Mouse (Mus musculus): ENCODE measurements around the gene Tmem164. TPM values are rescaled to one million over a fixed set of nuclear protein-coding genes. Genes with fewer than 3 reads are reported as not detected.

Gene Tmem164
- polyA plus RNA-seq, 1 experiment: 42.1 TPM

DNA sequence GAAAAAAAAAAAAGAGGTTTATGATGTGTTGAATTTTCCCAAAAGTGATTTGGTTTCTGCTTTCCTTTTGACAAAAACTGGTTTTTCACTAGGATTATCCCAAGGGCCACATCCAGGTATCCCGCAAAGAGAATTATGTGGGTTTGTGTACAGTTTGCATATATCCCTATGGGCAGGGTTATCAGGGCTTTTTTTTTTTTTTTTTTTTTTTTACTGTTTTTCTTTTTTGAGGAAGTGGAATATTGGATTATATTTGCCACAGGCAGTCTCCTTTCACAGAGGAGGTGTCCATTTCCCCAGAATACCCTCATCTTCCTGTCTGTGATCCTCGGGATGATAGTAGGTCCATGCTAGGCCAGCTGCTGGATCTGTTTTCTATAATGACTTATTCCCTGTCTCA lies 148.1 kb downstream of the Tmem164 start:
- 80% methylated on average over 2 of the region's 2 CpGs for WGBS
- Histone ChIP-seq H3K4me3 (replicated peaks; ENCODE audit: extremely low read depth, low read depth, low read length) (no peak overlapping the region), H3K4me1 (ENCODE audit: control insufficient read depth, insufficient read depth, low read length) (no peaks in the 10 kb centered on the region; the same call in 1 of the 2 replicates)
- no peak for TF ChIP-seq POLR2A (IDR thresholded peaks at IDR 0.05; ENCODE audit: borderline replicate concordance, extremely low read depth, low read depth, low read length)
- TF ChIP-seq CTCF (IDR thresholded peaks at IDR 0.05; ENCODE audit: insufficient read depth, low read length): no peak
- DNase-seq: no peak

DNA sequence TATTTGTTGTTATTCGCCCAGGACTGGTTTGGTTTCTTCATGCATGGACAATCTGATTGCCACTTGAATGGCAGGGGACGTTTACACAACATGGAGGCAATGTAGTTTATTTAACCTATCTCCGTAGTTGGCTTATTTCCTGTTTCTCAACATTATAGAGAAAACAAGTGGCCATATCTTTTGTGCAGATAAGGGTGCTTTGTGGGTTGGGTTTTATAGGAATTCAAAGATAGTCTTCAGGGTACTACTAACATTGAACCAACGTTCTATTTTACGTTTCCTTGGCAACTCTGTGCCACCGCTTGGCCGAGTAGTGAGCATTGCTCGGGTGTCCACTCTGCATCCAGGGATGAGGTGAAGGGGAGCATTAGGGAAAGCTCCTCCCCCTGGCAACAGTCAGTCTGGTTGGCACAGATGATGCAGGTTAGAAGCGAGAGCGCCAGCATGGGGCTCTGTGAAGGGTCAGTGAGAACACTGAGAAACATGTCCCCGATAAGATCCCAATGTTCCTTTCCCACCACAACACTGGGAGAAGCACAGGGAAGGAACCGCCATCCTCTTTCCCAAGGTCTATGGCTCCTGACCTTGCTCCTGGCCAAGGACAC lies 148.8 kb downstream of the Tmem164 start:
- DNase-seq: no peak
- WGBS: 73% methylated on average over 12 of the region's 12 CpGs
- TF ChIP-seq CTCF (IDR thresholded peaks at IDR 0.05; ENCODE audit: insufficient read depth, low read length) (no peak), POLR2A (IDR thresholded peaks at IDR 0.05; ENCODE audit: borderline replicate concordance, extremely low read depth, low read depth, low read length) (no peak)
- no peak overlapping the region for H3K4me3 ChIP-seq (replicated peaks; ENCODE audit: extremely low read depth, low read depth, low read length)
- no peaks in the 10 kb centered on the region; the same call in 1 of the 2 replicates for H3K4me1 ChIP-seq (ENCODE audit: control insufficient read depth, insufficient read depth, low read length)

- TF ChIP-seq POLR2A (IDR thresholded peaks at IDR 0.05; ENCODE audit: borderline replicate concordance, extremely low read depth, low read depth, low read length) (no peak), CTCF (IDR thresholded peaks at IDR 0.05; ENCODE audit: insufficient read depth, low read length) (no peak)
- H3K4me3 ChIP-seq (replicated peaks; ENCODE audit: extremely low read depth, low read depth, low read length): no peak overlapping the region
- no peak for DNase-seq
- no peaks in the 10 kb centered on the region; the same call in 1 of the 2 replicates for H3K4me1 ChIP-seq (ENCODE audit: control insufficient read depth, insufficient read depth, low read length)
- WGBS: 88% methylated on average over 6 of the region's 6 CpGs
Measured at GRCm38 (mm10) chrX:142830572-142830971, 149.4 kb downstream of the Tmem164 start.

DNA sequence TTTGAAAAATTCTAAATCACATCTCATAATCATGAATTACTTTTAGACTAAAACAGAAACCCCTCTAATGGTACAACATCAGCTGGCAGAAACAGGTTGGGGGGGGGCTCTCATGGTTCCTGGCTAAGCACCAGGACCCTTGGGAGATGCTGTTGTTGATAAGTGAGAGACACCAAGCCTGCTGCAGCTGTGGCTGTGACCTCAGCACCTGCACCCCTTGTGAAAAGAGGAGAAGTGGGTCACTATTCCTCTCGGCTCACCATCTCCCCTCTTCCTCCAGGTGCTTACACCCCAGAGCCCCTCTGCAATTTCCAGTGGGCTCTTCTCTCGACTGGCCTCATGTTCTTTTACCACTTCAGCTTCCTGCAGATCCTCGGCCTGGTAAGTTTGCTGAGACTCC lies 151.0 kb downstream of the Tmem164 start:
- DNase-seq: no peak
- WGBS: 61% methylated on average over 3 of the region's 3 CpGs

GRCm38 (mm10) chrX:142833164-142833796 lies 152.1 kb downstream of the Tmem164 start:
- no peak for TF ChIP-seq POLR2A (IDR thresholded peaks at IDR 0.05; ENCODE audit: borderline replicate concordance, extremely low read depth, low read depth, low read length)
- no peak for TF ChIP-seq CTCF (IDR thresholded peaks at IDR 0.05; ENCODE audit: insufficient read depth, low read length)
- WGBS: 80% methylated on average over 13 of the region's 13 CpGs
- H3K4me3 ChIP-seq (replicated peaks; ENCODE audit: extremely low read depth, low read depth, low read length): no peak overlapping the region
- no peak for DNase-seq
- H3K4me1 ChIP-seq (ENCODE audit: control insufficient read depth, insufficient read depth, low read length): no peaks in the 10 kb centered on the region; the same call in 1 of the 2 replicates

More for the DNA sequence above, 151.0 kb downstream of the Tmem164 start:
- TF ChIP-seq CTCF (IDR thresholded peaks at IDR 0.05; ENCODE audit: insufficient read depth, low read length) (no peak), POLR2A (IDR thresholded peaks at IDR 0.05; ENCODE audit: borderline replicate concordance, extremely low read depth, low read depth, low read length) (no peak)
- Histone ChIP-seq H3K4me1 (ENCODE audit: control insufficient read depth, insufficient read depth, low read length) (no peaks in the 10 kb centered on the region; the same call in 1 of the 2 replicates), H3K4me3 (replicated peaks; ENCODE audit: extremely low read depth, low read depth, low read length) (no peak overlapping the region)

- DNase-seq: no peak
- WGBS: 79% methylated on average over 6 of the region's 6 CpGs
Measured at GRCm38 (mm10) chrX:142834807-142835206, 153.6 kb downstream of the Tmem164 start.

GRCm38 (mm10) chrX:142836399-142836798 lies 155.2 kb downstream of the Tmem164 start:
- Histone ChIP-seq H3K4me1 (ENCODE audit: control insufficient read depth, insufficient read depth, low read length) (no peaks in the 10 kb centered on the region), H3K4me3 (replicated peaks; ENCODE audit: extremely low read depth, low read depth, low read length) (no peak overlapping the region)
- DNase-seq: no peak
- TF ChIP-seq CTCF (IDR thresholded peaks at IDR 0.05; ENCODE audit: insufficient read depth, low read length) (no peak), POLR2A (IDR thresholded peaks at IDR 0.05; ENCODE audit: borderline replicate concordance, extremely low read depth, low read depth, low read length) (no peak)
- WGBS: 85% methylated on average over 7 of the region's 7 CpGs

More at GRCm38 (mm10) chrX:142834807-142835206, 153.6 kb downstream of the Tmem164 start:
- TF ChIP-seq POLR2A (IDR thresholded peaks at IDR 0.05; ENCODE audit: borderline replicate concordance, extremely low read depth, low read depth, low read length) (no peak), CTCF (IDR thresholded peaks at IDR 0.05; ENCODE audit: insufficient read depth, low read length) (no peak)
- Histone ChIP-seq H3K4me3 (replicated peaks; ENCODE audit: extremely low read depth, low read depth, low read length) (no peak overlapping the region), H3K4me1 (ENCODE audit: control insufficient read depth, insufficient read depth, low read length) (no peaks in the 10 kb centered on the region)

DNA sequence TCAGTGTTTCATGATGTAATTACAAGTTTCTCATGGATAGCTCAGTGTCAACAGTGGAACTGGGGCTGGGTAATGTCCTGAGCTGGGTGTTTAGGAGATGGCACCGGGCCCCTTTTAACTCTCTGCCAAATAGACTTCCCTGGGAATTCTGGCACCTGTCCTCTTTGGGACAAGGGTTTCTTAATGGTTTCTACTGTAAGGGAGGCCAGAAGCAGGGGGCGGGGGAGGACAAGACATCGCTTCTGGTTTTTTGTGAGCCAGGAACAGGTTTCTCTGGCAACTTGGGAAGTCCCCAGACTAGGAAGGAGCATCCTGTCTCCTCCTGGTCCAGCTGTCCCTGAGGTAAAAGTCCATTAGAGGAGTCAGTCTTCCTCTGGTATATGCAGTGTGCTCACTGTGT lies 156.1 kb downstream of the Tmem164 start:
- WGBS: 74% methylated on average over 3 of the region's 3 CpGs

GRCm38 (mm10) chrX:142838841-142839240 lies 157.6 kb downstream of the Tmem164 start:
- no peak for TF ChIP-seq POLR2A (IDR thresholded peaks at IDR 0.05; ENCODE audit: borderline replicate concordance, extremely low read depth, low read depth, low read length)
- no peak for TF ChIP-seq CTCF (IDR thresholded peaks at IDR 0.05; ENCODE audit: insufficient read depth, low read length)
- DNase-seq: no peak
- H3K4me1 ChIP-seq (ENCODE audit: control insufficient read depth, insufficient read depth, low read length): no peaks in the 10 kb centered on the region
- H3K4me3 ChIP-seq (replicated peaks; ENCODE audit: extremely low read depth, low read depth, low read length): no peak overlapping the region
- whole genome bisulfite sequencing: 68% methylated on average over 2 of the region's 2 CpGs

More for the DNA sequence above, 156.1 kb downstream of the Tmem164 start:
- TF ChIP-seq POLR2A (IDR thresholded peaks at IDR 0.05; ENCODE audit: borderline replicate concordance, extremely low read depth, low read depth, low read length): no peak
- TF ChIP-seq CTCF (IDR thresholded peaks at IDR 0.05; ENCODE audit: insufficient read depth, low read length): no peak
- DNase-seq: no peak
- no peaks in the 10 kb centered on the region for H3K4me1 ChIP-seq (ENCODE audit: control insufficient read depth, insufficient read depth, low read length)
- H3K4me3 ChIP-seq (replicated peaks; ENCODE audit: extremely low read depth, low read depth, low read length): no peak overlapping the region

DNA sequence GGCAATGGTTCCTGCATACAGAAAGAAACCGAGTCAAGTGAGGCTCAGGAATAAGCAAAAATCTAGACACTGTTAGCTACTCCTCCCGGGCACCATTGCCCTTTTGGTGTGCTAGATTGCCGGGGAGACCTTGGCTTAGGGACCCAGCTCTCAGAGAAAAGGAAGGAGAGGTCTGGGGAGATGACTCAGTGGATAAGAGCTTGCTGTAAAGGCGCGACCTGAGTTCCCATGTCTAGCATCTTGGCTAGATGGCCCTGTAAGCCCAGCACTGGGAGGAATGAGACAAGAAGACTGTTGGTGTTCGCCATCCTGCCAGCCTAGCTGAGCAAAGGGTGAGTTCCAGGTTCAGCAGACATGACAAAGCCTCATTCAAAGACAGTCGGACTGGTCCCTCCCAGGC lies 158.2 kb downstream of the Tmem164 start:
- no peak overlapping the region for H3K4me3 ChIP-seq (replicated peaks; ENCODE audit: extremely low read depth, low read depth, low read length)
- TF ChIP-seq CTCF (IDR thresholded peaks at IDR 0.05; ENCODE audit: insufficient read depth, low read length) (no peak), POLR2A (IDR thresholded peaks at IDR 0.05; ENCODE audit: borderline replicate concordance, extremely low read depth, low read depth, low read length) (no peak)
- WGBS: 79% methylated on average over 7 of the region's 7 CpGs
- H3K4me1 ChIP-seq (ENCODE audit: control insufficient read depth, insufficient read depth, low read length): no peaks in the 10 kb centered on the region
- DNase-seq: no peak
